Mouse (Mus musculus): ENCODE results near the gene Shank2. TPM values are rescaled to one million over a fixed set of nuclear protein-coding genes. Genes with fewer than 3 reads are reported as not detected.

Shank2 gene
- total RNA-seq, 1 experiment from 2014 or later, result 11.8 TPM

Small RNAs within 50 kb of the gene (microRNA-seq; reads per million reads assigned to microRNA genes)
- gene Mir3105, result 10.0 to 33.3 reads per million in 2 experiments

Other genes with a start within 250 kb of the Shank2 start
- 22.8 and 37.0 TPM in 2 replicates for gene Osbpl5, start 244.9 kb upstream of the Shank2 start, total RNA-seq (2021)
- gene Mrgprg, start 234.9 kb upstream of the Shank2 start, total RNA-seq (2021), result 0.27 and 0.67 TPM in 2 replicates
- 1.4 and 2.0 TPM in 2 replicates for gene Mrgpre, start 217.4 kb upstream of the Shank2 start, total RNA-seq (2021)
- gene Nadsyn1, start 179.1 kb upstream of the Shank2 start, total RNA-seq (2021), result 16.7 and 21.7 TPM in 2 replicates
- gene Dhcr7, start 178.8 kb upstream of the Shank2 start, total RNA-seq (2021), result 1,142 and 1,301 TPM in 2 replicates
- gene Gm498, start 135.1 kb upstream of the Shank2 start, total RNA-seq (2021), result not detected in 2 replicates

Measured in adrenal gland, postnatal 25 days (tissue).